Mouse (Mus musculus) testis, adult 2 months (tissue): ENCODE measurements around the gene Ercc4.

ENCODE experiments used
- CTCF ChIP-seq: fragments of 200-500 bp; IDR thresholded peaks from 2 replicates; pipeline ENCODE4 v1.5.1; 2012; ENCODE audit warnings: low read depth, mild to moderate bottlenecking, inconsistent platforms, low read length, moderate library complexity; ENCODE audit not compliant: control insufficient read depth, insufficient read depth, insufficient replicate concordance
- POLR2A ChIP-seq: fragments of 200-500 bp; IDR thresholded peaks from 2 replicates; pipeline ENCODE4 v1.6.1; 2012; ENCODE audit warnings: low read depth, mild to moderate bottlenecking, inconsistent platforms, low read length, moderate library complexity; ENCODE audit not compliant: control insufficient read depth

GRCm38 (mm10) chr16:13125357-13125756, 15.9 kb downstream of the Ercc4 start:
- no peak for TF ChIP-seq CTCF
- no peak for TF ChIP-seq POLR2A
